Mouse (Mus musculus) kidney, embryonic 16.5 days (tissue): Measurements from ENCODE around the gene Tasp1. TPM values are rescaled to one million over a fixed set of nuclear protein-coding genes. Genes with fewer than 3 reads are reported as not detected.
"Not testable (repeated sequence)": the region's sequence is repeated elsewhere in the genome, so short reads cannot be mapped to it uniquely, and the experiment has no call there.

Experiments
- ATAC-seq: fragments of 200-750 bp; cut with Nextera tagmentation; 2 replicates; pipeline ENCODE4 v1.8.0; 2017; ENCODE audit warnings: moderate TSS enrichment; ENCODE audit not compliant: low FRiP score, low TSS enrichment
- H3K27ac ChIP-seq: fragments of 300-500 bp; sonication (generic); 2 replicates; pipeline ENCODE4 v1.5.1; 2014; ENCODE audit warnings: low read length
- H3K27me3 ChIP-seq: fragments of 300-500 bp; sonication (generic); 2 replicates; pipeline ENCODE4 v1.6.1; 2014; ENCODE audit warnings: low read length, control low read depth, mixed read lengths; ENCODE audit not compliant: insufficient read depth
- H3K36me3 ChIP-seq: fragments of 300-500 bp; sonication (generic); 2 replicates; pipeline ENCODE4 v1.6.1; 2014; ENCODE audit warnings: low read length, control low read depth, mixed read lengths; ENCODE audit not compliant: insufficient read depth
- H3K4me1 ChIP-seq: fragments of 300-500 bp; sonication (generic); 2 replicates; pipeline ENCODE4 v1.6.1; 2014; ENCODE audit warnings: low read length, control low read depth, mixed read lengths; ENCODE audit not compliant: insufficient read depth
- H3K4me2 ChIP-seq: fragments of 300-500 bp; sonication (generic); replicated peaks from 2 replicates; pipeline ENCODE4 v1.6.1; 2014; ENCODE audit warnings: low read depth, low read length
- H3K4me3 ChIP-seq: fragments of 300-500 bp; sonication (generic); 2 replicates; pipeline ENCODE4 v1.5.1; 2014; ENCODE audit warnings: mild to moderate bottlenecking, low read length
- H3K9ac ChIP-seq: fragments of 300-500 bp; sonication (generic); replicated peaks from 2 replicates; pipeline ENCODE4 v1.6.1; 2014; ENCODE audit warnings: low read length
- H3K9me3 ChIP-seq: fragments of 300-500 bp; sonication (generic); 2 replicates; pipeline ENCODE4 v1.6.1; 2016; ENCODE audit warnings: low read length, control low read depth
- WGBS: fragments of 180-500 bp; shearing (Covaris S2); extraction: QIAGEN DNeasy Blood & Tissue Kit; methylation state at CpG from one replicate; pipeline ENCODE4 v1.1.7; 2014; 5-methylcytosine and 5-hydroxymethylcytosine counted together
- polyA plus RNA-seq: library from polyadenylated mRNA; unstranded; fragments of >200 nt; fragmentation: Nextera tagmentation; extraction: Ambion mirVana; gene quantifications from 2 replicates; pipeline ENCODE4 v1.2.1, GENCODE M21; 2015

The Tasp1 gene
- polyA plus RNA-seq, 1 experiment from 2014 or later: 20.5 TPM

GRCm38 (mm10) chr2:139921395-139921794 lies 145.2 kb downstream of the Tasp1 start:
- H3K27me3 ChIP-seq: not testable (repeated sequence)

GRCm38 (mm10) chr2:139919757-139920156 lies 146.8 kb downstream of the Tasp1 start:
- H3K27me3 ChIP-seq: no peaks in the 10 kb centered on the region
- H3K36me3 ChIP-seq: no peaks in the 10 kb centered on the region
- H3K9ac ChIP-seq: no peak overlapping the region
- no peak for ATAC-seq
- no peaks in the 10 kb centered on the region for H3K9me3 ChIP-seq
- no peak overlapping the region for H3K4me2 ChIP-seq
- H3K27ac ChIP-seq: no peak overlapping the region
- WGBS: 48% methylated on average over 2 of the region's 2 CpGs
- H3K4me3 ChIP-seq: no peak overlapping the region
- no peaks in the 10 kb centered on the region for H3K4me1 ChIP-seq

More at GRCm38 (mm10) chr2:139921395-139921794, 145.2 kb downstream of the Tasp1 start:
- H3K4me3 ChIP-seq, H3K36me3 ChIP-seq, ATAC-seq, H3K27ac ChIP-seq, H3K9ac ChIP-seq, H3K4me1 ChIP-seq, H3K9me3 ChIP-seq, H3K4me2 ChIP-seq: not testable (repeated sequence)

- Histone ChIP-seq H3K36me3 (no peaks in the 10 kb centered on the region), H3K27me3 (no peaks in the 10 kb centered on the region), H3K9me3 (no peaks in the 10 kb centered on the region), H3K9ac (no peak overlapping the region), H3K4me1 (no peaks in the 10 kb centered on the region), H3K4me3 (no peak overlapping the region), H3K27ac (no peak overlapping the region), H3K4me2 (no peak overlapping the region)
- WGBS: 90% methylated on average over 9 of the region's 9 CpGs
- ATAC-seq: no peak
Measured at GRCm38 (mm10) chr2:139906441-139907157, 160.0 kb downstream of the Tasp1 start.

GRCm38 (mm10) chr2:139891405-139892089 lies 175.1 kb downstream of the Tasp1 start:
- Histone ChIP-seq H3K9me3 (no peaks in the 10 kb centered on the region), H3K27me3 (no peaks in the 10 kb centered on the region), H3K4me3 (no peak overlapping the region), H3K4me1 (no peaks in the 10 kb centered on the region), H3K9ac (no peak overlapping the region), H3K27ac (no peak overlapping the region), H3K36me3 (no peaks in the 10 kb centered on the region), H3K4me2 (no peak overlapping the region)
- ATAC-seq: no peak

DNA sequence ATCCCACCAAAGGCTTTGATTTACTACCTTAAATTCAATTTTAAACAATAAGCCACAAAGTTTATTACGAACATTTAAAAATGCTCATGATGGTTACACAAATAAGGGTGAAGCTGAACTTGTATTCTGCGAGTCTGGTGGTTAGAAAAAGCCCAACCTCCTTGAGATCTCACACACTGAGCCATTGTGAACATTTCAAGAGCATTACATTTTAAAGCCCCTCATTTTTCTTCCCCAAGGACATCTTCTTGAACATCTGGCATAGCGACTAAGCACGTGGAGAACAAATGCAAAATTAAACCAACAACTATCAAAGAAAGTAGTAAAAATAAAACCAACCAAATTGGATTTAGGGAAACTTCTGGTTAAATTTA lies 182.4 kb downstream of the Tasp1 start:
- Histone ChIP-seq H3K27me3 (no peaks in the 10 kb centered on the region), H3K9me3 (no peaks in the 10 kb centered on the region), H3K9ac (no peak overlapping the region), H3K4me3 (no peak overlapping the region), H3K36me3 (no peaks in the 10 kb centered on the region), H3K4me2 (no peak overlapping the region), H3K4me1 (no peaks in the 10 kb centered on the region), H3K27ac (no peak overlapping the region)
- 79% methylated on average over 4 of the region's 4 CpGs for WGBS
- no peak for ATAC-seq

DNA sequence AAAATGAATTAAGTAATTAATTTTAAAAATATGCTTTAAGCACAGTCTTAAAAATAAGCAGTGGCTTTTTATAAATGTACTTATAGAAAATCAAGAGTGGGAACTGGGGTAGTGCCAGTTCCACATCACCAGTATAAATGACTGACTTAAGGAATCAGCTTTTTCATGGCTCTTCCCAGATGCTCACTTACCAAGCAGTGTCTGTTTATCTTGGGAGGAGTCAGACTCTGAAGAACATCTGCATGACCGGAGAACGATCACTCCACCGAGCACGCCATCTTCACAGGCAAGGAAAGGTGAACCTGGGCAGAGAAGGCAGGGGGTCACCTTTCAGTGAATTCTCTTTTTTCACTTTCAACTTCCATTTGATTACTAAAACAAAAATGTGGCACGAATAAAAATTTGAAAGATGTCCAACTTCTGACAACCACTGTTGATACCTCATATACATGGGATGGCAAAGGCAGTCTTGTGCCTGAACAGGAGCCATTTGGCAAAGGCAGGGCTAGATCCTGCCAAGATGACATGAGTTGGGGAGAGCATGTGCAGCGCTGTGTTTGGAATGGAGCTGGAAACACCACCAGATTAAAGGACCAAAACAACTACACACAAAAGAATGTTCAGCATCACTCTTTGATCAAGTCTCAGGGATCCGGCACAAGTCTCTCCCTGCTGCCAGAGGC lies 182.9 kb downstream of the Tasp1 start:
- H3K4me1 ChIP-seq: no peaks in the 10 kb centered on the region
- H3K27me3 ChIP-seq: no peaks in the 10 kb centered on the region
- no peak overlapping the region for H3K4me3 ChIP-seq
- no peak overlapping the region for H3K9ac ChIP-seq
- H3K27ac ChIP-seq: no peak overlapping the region
- no peak for ATAC-seq
- no peaks in the 10 kb centered on the region for H3K9me3 ChIP-seq
- no peaks in the 10 kb centered on the region for H3K36me3 ChIP-seq
- WGBS: 82% methylated on average over 7 of the region's 7 CpGs
- no peak overlapping the region for H3K4me2 ChIP-seq

- Histone ChIP-seq H3K9me3 (no peaks in the 10 kb centered on the region), H3K36me3 (no peaks in the 10 kb centered on the region), H3K4me2 (no peak overlapping the region), H3K27ac (no peak overlapping the region), H3K9ac (no peak overlapping the region), H3K4me3 (no peak overlapping the region), H3K27me3 (no peaks in the 10 kb centered on the region), H3K4me1 (0 out of 2 replicates have a peak, but pooled peaks cover 4% of the 10 kb centered on the region)
- ATAC-seq: no peak
- WGBS: 77% methylated on average over 7 of the region's 7 CpGs
Measured at GRCm38 (mm10) chr2:139878052-139878621, 188.5 kb downstream of the Tasp1 start.

DNA sequence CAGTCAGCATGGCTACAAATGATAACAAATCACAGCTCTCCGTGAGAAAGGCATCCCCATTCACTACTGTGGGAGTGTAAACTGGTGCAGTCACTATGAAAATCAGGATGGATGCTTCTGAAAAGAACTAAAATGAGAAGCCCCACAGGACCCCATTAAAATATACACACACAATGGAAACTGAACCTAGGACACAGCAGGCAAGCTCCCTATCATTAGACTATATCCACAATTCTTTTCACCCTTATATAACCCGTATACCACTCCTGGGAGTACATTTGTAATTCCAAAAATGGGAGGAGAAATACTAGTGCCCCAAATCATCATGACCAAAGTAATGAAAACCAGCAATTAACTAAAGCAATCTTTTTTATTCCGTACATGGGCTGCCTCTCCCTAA lies 190.7 kb downstream of the Tasp1 start:
- WGBS: 68% methylated on average over 3 of the region's 3 CpGs
- Histone ChIP-seq H3K4me2 (no peak overlapping the region), H3K27me3 (no peaks in the 10 kb centered on the region), H3K9ac (no peak overlapping the region), H3K27ac (no peak overlapping the region), H3K4me1 (0 out of 2 replicates have a peak, but pooled peaks cover 4% of the 10 kb centered on the region), H3K9me3 (no peaks in the 10 kb centered on the region), H3K36me3 (no peaks in the 10 kb centered on the region), H3K4me3 (no peak overlapping the region)
- no peak for ATAC-seq

GRCm38 (mm10) chr2:139874173-139874572 lies 192.4 kb downstream of the Tasp1 start:
- Histone ChIP-seq H3K27me3 (no peaks in the 10 kb centered on the region), H3K4me2 (no peak overlapping the region), H3K36me3 (no peaks in the 10 kb centered on the region), H3K9ac (no peak overlapping the region), H3K9me3 (no peaks in the 10 kb centered on the region), H3K27ac (no peak overlapping the region), H3K4me1 (0 out of 2 replicates have a peak, but pooled peaks cover 4% of the 10 kb centered on the region), H3K4me3 (no peak overlapping the region)
- WGBS: 77% methylated on average over 3 of the region's 3 CpGs
- ATAC-seq: 0 out of 2 replicates have a peak, but pooled peaks have one; percentile 46
